Mouse (Mus musculus) lung, postnatal 14 days (tissue): ENCODE data around the gene Zbtb11.
"Not testable (repeated sequence)": the region's sequence is repeated elsewhere in the genome, so short reads cannot be mapped to it uniquely, and the experiment has no call there.

Experiments used
- DNase-seq: peaks from one replicate; pipeline ENCODE4 v3.0.0; 2021

Gene Zbtb11

GRCm38 (mm10) chr16:55973431-55974255, at the start of gene Zbtb11:
TSS of gene Zbtb11 (plus strand) at chr16:55973883.
- DNase-seq: peak; percentile 100

DNA sequence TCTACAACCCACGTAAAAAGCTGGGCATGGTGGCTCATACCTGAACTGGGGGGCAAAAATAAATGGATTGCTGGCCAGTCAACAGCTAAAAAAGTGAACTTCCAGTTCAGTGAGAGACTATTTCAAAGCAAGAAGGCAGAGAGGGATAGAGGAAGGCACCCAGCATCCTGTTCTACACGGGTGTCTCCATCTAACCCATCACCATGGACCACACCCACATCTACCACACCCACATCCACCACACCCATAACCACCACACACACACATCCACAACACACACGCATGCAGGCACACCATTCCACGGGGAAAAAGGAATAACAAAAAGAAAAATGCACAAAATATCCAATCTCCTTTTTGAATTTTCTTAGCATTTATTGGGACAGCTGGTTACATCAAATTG, 49.7 kb upstream of the Zbtb11 start:
- no peak for DNase-seq

DNA sequence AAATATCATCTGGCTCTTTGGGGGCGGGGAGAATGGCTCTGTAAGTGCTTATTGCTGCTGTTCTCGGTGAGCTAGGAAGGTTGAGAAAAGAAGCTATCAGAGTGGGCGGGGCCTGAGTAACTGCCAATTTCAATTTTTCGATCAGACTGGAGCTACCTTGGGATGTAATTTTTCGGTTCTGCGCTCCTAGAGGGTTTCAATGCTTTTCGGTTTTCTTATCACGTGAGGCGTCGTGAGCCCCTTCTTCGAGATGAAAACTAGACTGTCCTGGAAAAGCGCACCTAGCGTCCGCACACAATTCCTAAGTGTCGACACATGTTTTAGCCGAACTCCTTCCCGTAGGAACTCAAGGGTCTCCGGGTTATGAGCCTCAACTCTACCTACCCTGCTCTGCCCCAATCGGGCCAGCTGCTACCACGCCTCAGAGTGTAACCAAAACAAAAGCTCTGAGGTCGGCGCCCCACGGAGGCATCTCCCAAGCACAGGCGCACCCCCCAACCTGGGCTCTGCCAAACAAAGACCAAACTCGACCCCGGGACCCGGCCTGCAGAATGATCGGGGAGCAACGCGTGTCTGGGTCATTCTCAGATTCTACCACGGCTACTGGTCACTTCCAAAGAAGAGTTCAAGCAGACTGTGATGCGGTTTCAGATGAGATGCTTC, 39.9 kb upstream of the Zbtb11 start:
- peak; percentile 20 for DNase-seq

DNA sequence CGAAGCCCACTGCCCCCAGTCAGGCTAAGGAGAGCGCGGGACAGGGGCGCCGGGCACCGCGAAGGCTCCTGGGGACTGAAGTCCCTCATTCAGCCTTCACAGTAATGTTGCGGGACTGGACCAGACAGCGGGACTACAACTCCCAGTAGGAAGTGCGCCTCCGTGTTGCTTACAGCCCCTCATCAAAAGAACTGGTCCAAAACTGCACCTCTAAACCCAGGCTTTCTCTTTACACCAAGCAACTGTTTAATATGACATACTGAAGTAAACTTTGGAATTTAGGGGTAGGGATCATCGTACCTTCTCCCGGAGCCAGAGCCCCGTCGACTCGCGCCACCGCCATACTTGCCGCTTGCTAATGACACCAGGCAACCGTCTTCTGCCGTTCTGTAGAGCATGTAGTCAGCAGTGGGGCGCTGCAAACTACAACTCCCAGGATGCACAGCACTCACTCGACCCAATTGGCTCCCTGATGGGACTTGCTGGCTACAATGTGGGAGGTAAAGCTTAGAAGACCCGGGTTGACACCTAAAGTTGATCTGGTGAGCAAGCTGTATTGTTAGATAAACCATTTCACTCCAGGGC, 39.1 kb upstream of the Zbtb11 start, which contains the start of gene Cep97:
Gene Cep97, minus strand, starts transcription at position 403 of the 585 bp plus-strand sequence.
- DNase-seq: peak; percentile 85

DNA sequence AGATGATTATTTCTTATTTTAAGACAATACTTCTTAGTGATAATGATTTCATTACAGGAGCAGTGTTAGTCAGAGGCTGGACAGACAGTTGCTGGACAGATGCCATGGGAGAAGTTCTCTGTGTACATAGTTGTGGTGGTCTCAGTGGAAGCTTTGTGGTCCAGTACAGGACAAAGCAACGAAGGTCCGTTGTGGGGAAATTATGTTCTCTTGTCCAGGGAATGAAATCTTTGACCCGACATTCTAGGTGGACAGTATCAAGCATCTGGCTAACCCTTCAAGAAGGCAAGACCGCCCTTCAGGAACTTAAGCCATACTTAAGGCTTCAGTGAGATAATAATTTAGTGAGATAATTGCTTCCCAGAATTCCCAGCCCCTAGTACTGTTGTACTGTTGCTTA, 34.9 kb upstream of the Zbtb11 start:
- no peak for DNase-seq

DNA sequence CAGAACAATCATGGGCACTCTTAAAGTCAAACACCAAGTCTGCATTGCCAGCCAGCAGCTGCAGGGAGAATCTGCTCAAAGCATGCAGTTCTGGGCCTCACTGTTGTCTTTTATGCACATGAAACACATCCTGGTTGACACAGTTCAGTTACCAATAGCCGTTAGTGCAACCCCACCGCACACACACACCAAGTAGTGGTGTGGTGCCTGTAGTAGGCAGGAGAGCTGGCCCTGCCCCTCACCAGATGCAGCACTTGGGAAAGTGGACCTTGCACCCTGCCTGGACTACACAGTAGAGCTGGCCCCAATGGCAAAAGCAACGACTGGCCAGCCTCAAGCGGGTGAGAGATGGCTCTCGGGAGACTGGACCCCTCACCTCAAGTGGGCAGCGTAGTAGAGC, 34.0 kb upstream of the Zbtb11 start:
- DNase-seq: no peak

- no peak for DNase-seq
Measured at GRCm38 (mm10) chr16:55940781-55941180, 32.9 kb upstream of the Zbtb11 start.

GRCm38 (mm10) chr16:55947266-55947665, 26.4 kb upstream of the Zbtb11 start:
- DNase-seq: no peak

- not testable (repeated sequence) for DNase-seq
Measured at GRCm38 (mm10) chr16:55947876-55948410, 25.7 kb upstream of the Zbtb11 start.

GRCm38 (mm10) chr16:55948963-55949362, 24.7 kb upstream of the Zbtb11 start:
- peak; percentile 25 for DNase-seq

DNA sequence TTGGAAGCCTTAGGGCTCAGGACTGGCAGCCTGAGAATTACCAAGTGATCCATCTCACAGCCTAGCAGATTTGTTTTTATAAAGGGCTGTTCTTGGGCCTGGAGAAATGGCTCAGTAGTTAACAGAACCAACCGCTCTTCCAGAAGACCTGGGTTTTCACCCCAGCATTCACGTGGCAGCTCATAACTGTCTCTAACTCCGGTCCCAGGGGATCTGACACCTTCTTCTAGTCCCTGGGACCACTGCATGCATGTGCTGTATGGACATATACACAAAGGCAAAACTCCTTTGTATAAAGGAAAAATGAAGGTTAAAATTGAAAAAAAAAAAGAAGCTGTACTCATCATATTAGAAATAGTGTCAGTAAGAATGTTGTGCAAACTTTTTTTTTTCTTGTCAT, 23.2 kb upstream of the Zbtb11 start:
- no peak for DNase-seq

- peak; percentile 92 for DNase-seq
Measured at GRCm38 (mm10) chr16:55950946-55951678, 22.6 kb upstream of the Zbtb11 start.

DNA sequence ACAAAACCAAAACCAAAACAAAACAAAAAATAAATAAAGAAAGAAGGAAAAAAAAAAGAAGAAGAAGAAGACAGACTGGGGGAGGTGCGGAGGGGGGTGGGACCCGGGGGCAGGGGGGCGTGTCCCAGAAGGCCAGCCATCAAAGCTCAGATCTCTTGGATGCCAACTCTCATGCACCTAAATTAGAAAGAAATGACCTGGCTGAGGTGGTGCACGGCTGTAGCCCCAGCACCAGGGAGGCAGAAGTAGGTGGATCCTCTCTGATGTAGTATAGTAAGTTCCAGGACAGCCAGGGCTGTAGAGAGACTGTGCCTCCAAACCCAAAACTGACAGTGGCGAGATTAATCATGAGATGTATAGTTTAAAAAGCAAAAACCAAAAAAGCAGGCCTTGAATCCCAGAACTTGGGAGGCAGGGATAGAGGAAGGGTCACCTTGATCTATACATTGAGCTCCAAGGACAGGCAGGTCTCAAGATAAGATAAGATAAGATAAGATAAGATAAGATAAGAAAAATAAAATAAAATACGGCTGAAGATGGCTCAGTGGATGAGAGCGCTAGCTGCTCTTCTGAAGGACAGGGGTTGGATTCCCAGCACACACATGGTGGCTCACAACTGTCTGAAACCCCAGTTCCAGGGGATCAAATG, 21.9 kb upstream of the Zbtb11 start:
- no peak for DNase-seq

- DNase-seq: peak; percentile 21
Measured at GRCm38 (mm10) chr16:55952771-55953170, 20.9 kb upstream of the Zbtb11 start.

DNA sequence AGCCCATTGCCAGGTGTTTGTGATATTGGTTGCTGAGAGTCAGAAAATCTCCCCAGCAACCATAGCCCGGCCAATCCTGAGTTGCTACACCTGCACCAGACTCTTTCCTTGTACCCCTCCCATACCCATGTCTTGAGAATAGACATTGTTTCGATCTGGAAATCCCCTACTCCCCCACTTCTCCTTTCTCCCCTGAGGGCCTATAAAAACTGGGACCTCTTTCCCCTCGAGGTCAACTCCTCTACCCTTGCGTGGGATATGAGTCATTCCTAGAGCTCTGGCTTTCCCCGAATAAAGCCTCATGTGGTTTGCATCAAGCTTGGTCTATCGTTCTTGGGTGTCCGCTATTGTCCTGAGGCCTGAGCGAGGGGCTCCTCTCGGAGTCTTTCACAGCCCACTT, 19.5 kb upstream of the Zbtb11 start:
- not testable (repeated sequence) for DNase-seq

- not testable (repeated sequence) for DNase-seq
Measured at GRCm38 (mm10) chr16:55963068-55963467, 10.6 kb upstream of the Zbtb11 start.

DNA sequence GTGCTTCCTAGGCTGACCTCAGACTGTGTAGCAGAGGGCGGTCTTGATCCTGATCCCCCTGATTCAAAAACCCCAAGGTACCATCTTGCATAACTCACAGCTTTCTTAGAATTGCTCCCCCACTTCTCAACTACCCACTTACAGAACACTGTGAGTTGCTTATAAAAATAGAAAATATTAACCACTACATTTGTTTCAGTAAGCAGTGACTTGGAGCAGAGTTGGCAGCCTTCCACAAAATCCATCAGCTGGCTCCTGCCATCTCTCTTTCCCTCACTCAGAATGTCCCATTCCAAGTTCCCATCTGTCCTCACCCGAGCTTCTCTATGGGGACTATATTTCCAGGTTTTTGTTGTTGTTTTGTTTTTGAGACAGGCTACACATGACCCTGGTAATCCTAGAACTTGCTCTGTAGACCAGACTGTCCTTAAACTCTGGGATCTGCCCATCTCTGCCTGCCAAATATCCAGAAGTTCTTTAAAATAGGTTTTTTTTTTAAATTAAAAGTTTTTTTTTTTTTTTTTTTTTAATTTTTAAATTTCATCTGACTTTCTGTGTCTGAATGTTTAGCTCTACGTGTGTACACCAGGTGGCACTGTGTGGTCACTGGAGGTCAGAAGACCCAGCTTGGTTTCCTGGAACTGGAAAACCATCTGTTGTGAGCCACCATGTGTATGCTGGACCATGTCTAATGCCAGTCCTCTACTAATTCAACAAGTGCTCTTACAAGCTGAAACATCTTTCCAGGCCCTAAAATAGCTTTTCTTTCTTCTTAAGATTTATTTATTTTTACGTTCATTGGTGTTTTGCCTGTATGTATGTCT, 9.3 kb upstream of the Zbtb11 start:
- DNase-seq: peak; percentile 44

- DNase-seq: peak; percentile 95
Measured at GRCm38 (mm10) chr16:55966212-55966871, 7.3 kb upstream of the Zbtb11 start, which contains the start of gene Rpl24. TSS of gene Rpl24 (plus strand) at chr16:55966275.

DNA sequence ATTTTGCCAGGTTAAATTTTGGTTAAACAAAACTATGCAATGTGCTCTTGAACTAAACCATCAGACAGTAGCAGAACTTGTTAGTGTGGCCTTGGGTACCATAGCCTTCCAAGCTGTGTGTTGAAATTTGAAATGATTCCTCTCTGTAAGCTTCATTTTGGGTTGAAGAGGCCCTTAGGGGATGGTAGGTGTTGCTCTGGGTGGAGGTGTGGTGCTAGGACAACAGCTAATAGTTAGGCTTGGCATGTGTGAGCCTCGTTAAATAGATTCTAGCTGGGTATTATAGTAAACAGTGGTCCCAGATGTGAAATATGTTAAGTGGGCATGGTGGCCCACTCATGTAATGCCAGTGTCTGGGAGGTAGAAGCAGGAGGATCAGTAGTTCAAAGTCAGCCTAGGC, 6.5 kb upstream of the Zbtb11 start:
- DNase-seq: no peak

DNA sequence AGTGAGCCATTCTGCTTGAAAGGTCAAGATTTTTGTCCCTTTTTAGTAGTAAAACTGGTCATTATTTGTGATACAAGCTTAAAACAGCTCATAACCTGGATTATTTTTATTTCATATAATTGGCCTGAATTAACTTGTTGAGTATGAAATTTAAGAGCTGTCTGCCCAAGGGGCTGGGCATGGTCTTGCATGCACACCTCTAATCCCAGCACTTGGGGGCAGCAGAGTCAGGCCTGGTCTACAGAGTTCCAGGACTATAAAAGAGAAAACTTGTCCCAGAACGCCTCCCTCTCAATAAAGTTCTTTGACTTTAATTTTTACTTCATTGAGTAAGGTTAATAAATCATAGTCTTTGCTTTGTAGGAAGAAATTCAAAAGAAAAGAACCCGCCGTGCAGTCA, 4.5 kb upstream of the Zbtb11 start:
- peak; percentile 42 for DNase-seq

DNA sequence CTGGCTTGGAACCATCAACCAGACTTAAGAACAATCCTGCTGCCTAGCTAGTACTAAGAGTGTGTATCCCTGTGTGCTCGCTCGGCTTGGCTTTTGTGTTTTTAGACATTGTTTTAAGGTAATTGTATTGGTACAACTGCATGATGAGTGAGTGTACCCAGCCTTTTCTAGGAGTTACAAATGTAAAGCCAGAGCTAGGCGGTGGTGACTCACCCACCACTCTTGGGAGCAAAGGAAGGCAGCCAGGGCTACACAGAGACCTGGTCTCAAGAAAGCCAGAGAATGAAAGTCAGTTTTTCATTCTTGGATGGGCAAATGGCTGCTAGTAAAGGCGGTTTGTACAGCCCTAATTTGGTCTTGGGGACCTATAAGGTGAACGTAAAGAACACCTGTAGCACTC, 3.3 kb upstream of the Zbtb11 start:
- DNase-seq: no peak
